8 mouse cellular contexts compared by ENCODE assay signal in the genomic region with DNA sequence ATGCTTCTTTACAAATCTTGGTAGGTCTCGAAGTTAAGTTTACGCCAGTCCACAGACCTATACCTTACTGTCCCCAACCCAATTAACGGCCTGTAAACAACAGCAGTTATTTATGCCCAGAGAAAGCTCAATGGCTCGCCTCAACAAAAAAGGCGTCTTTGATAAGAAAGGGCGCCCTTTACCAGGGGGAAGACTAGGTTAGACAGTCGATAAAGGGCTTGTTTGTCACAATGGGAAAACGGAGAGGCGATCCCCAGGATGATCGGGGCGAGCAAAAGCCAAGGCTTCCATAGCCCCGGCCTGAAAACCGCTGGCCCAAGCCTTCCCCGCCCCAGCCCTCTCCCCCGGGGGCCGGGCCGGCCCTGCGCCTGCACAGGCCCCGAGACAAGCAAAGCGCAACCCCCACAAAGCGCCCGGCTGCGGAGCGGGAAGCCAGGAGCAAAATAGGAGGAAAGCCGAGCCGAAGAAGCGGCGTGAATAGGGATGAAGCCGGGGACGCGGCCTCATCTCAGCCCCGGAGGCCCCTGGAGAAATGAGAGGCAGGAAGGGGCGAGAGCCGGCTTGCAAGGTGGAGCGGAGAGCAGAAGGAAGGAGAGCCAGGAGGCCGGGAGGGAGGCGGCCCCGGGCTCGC. TPM values are rescaled to one million over a fixed set of nuclear protein-coding genes. Genes with fewer than 3 reads are reported as not detected.
DNase-seq lines count a peak whose midpoint lies in the region; ATAC-seq and TF ChIP-seq lines count a peak whose summit lies in the region.

No protein-coding gene starts in this region.

- no peaks in the 10 kb centered on the region for H3K27me3 ChIP-seq in testis, adult 2 months (ENCODE audit: control insufficient read depth, insufficient read depth, low read length)
- H3K27me3 ChIP-seq in hindbrain, embryonic 11.5 days (ENCODE audit: control insufficient read depth, insufficient read depth, low read length) = no peaks in the 10 kb centered on the region

- H3K9me3 ChIP-seq in hindbrain, embryonic 11.5 days (ENCODE audit: control insufficient read depth, low read length) = no peaks in the 10 kb centered on the region

- H3K4me2 ChIP-seq in hindbrain, embryonic 11.5 days (replicated peaks; ENCODE audit: low read depth, low read length) = peak overlapping the region; percentile 73

- WGBS in hindbrain, embryonic 11.5 days = under 1% methylated on average over 39 of the region's 39 CpGs

- DNase-seq in gastrocnemius, postnatal 14 days = peak; percentile 50
- no peak for DNase-seq in gastrocnemius, adult 18-20 months (ENCODE audit: low spot score)
- no peak for DNase-seq in testis, postnatal 10 days (ENCODE audit: low spot score)
- no peak for DNase-seq in hindbrain, embryonic 11.5 days (ENCODE audit: low spot score)
- no peak for DNase-seq in thymus, postnatal 10 days (ENCODE audit: low spot score in 2 of 2)
- no peak for DNase-seq in thymus, postnatal 4 days

- H3K36me3 ChIP-seq in testis, adult 2 months (ENCODE audit: control insufficient read depth, insufficient read depth, low read length) = no peaks in the 10 kb centered on the region
- H3K36me3 ChIP-seq in hindbrain, embryonic 11.5 days (ENCODE audit: control insufficient read depth, insufficient read depth, low read length) = no peaks in the 10 kb centered on the region

- peak; percentile 75 for ATAC-seq in hindbrain, embryonic 11.5 days (ENCODE audit: low FRiP score)
- ATAC-seq in megakaryocyte, adult 5-6 weeks (ENCODE audit: poor library complexity, severe bottlenecking) = peak; percentile 51

- H3K27ac ChIP-seq in testis, adult 2 months (ENCODE audit: control insufficient read depth, insufficient read depth, low read depth, low read length) = peak overlapping the region; percentile 88
- H3K27ac ChIP-seq in hindbrain, embryonic 11.5 days (ENCODE audit: low read depth, low read length) = peak overlapping the region; percentile 98

- peaks cover 4% of the 10 kb centered on the region; the same call in 1 of the 2 replicates for H3K4me1 ChIP-seq in testis, adult 2 months (ENCODE audit: control insufficient read depth, insufficient read depth, low read length)
- H3K4me1 ChIP-seq in hindbrain, embryonic 11.5 days (replicated peaks; ENCODE audit: control insufficient read depth, insufficient read depth, low read length) = peaks cover 4% of the 10 kb centered on the region; the same call in 1 of the 2 replicates

- intact Hi-C loops in gastrocnemius, postnatal 14 days (cut with DNase I; ENCODE audit: low total_unique reads) = no loop called here

- TF ChIP-seq POLR2A in testis, adult 2 months (IDR thresholded peaks at IDR 0.05; ENCODE audit: control insufficient read depth, low read depth, low read length) = no peak

- no peak for TF ChIP-seq CTCF in testis, adult 2 months (IDR thresholded peaks at IDR 0.05; ENCODE audit: control insufficient read depth, insufficient read depth, insufficient replicate concordance, low read depth, low read length)

- H3K4me3 ChIP-seq in testis, adult 2 months (ENCODE audit: control insufficient read depth, low read depth, low read length) = peak overlapping the region; percentile 94
- H3K4me3 ChIP-seq in hindbrain, embryonic 11.5 days (ENCODE audit: low read depth, low read length) = peak overlapping the region; percentile 99

- peak overlapping the region; percentile 96 for H3K9ac ChIP-seq in hindbrain, embryonic 11.5 days (ENCODE audit: low read depth, low read length)

RNA-seq across cellular contexts. Expression of a gene that starts 0.7 kb away (rescaled TPM):
- total RNA-seq in gastrocnemius, postnatal 14 days (2021) = 10 to 100 TPM; 21.1 to 27.7 TPM
- total RNA-seq in gastrocnemius, adult 18-20 months (2021) = 10 to 100 TPM; 26.1 to 27.1 TPM
- 15.4 and 16.7 TPM in 2 replicates for polyA plus RNA-seq in testis, adult 2 months (2012; rRNA removed)
- 48.8 and 68.1 TPM in 2 replicates for polyA plus RNA-seq in hindbrain, embryonic 11.5 days (2014; fragmentation: Nextera tagmentation; extraction: Ambion mirVana)
- total RNA-seq in megakaryocyte, adult 5-6 weeks (2015) = 18.9 and 19.8 TPM in 2 replicates
- 21.3 and 31.3 TPM in 2 replicates for total RNA-seq in megakaryocyte, adult 5-6 weeks (2017)

RNA-seq across cellular contexts. Expression of a gene that starts 23.7 kb away (rescaled TPM):
- under 1 TPM; 0.38 to 0.66 TPM for total RNA-seq in gastrocnemius, postnatal 14 days (2021)
- under 1 TPM in 1 of 2 experiments, not detected in 1; 0.43 TPM for total RNA-seq in gastrocnemius, adult 18-20 months (2021)
- 0.40 and 0.51 TPM in 2 replicates for polyA plus RNA-seq in testis, adult 2 months (2012; rRNA removed)
- 5.6 and 7.3 TPM in 2 replicates for polyA plus RNA-seq in hindbrain, embryonic 11.5 days (2014; fragmentation: Nextera tagmentation; extraction: Ambion mirVana)
- total RNA-seq in megakaryocyte, adult 5-6 weeks (2015) = not detected in 2 replicates
- not detected in 2 replicates for total RNA-seq in megakaryocyte, adult 5-6 weeks (2017)

RNA-seq across cellular contexts. Expression of a gene that starts 48.7 kb away (rescaled TPM):
- total RNA-seq in gastrocnemius, postnatal 14 days (2021) = 1 to 10 TPM; 3.6 to 7.3 TPM
- total RNA-seq in gastrocnemius, adult 18-20 months (2021) = 1 to 10 TPM in 1 of 2 experiments, under 1 TPM in 1; 0.89 to 1.8 TPM
- 1.1 and 2.0 TPM in 2 replicates for polyA plus RNA-seq in testis, adult 2 months (2012; rRNA removed)
- 29.5 and 31.7 TPM in 2 replicates for polyA plus RNA-seq in hindbrain, embryonic 11.5 days (2014; fragmentation: Nextera tagmentation; extraction: Ambion mirVana)
- not detected in 2 replicates for total RNA-seq in megakaryocyte, adult 5-6 weeks (2015)
- not detected in 2 replicates for total RNA-seq in megakaryocyte, adult 5-6 weeks (2017)
